Mouse (Mus musculus) cerebellum, postnatal 4 days (tissue): Measurements from ENCODE around the gene Gm5134.
"Not testable (repeated sequence)": the region's sequence is repeated elsewhere in the genome, so short reads cannot be mapped to it uniquely, and the experiment has no call there.

Experiments used
- DNase-seq, 2 experiments: peaks; one replicate each; pipeline ENCODE4 v3.0.0; 2022; ENCODE audit warnings: low spot score in 2 of 2, mixed read lengths in 1 of 2

Gm5134 gene

GRCm38 (mm10) chr10:75994531-75995210, 40.4 kb downstream of the Gm5134 start:
- DNase-seq = not testable (repeated sequence)

- no peak for DNase-seq
Observed at GRCm38 (mm10) chr10:75995463-75995862, 41.1 kb downstream of the Gm5134 start.

GRCm38 (mm10) chr10:75996315-75996714, 42.0 kb downstream of the Gm5134 start:
- DNase-seq = no peak

GRCm38 (mm10) chr10:76001160-76001559, 46.8 kb downstream of the Gm5134 start:
- DNase-seq = no peak

- DNase-seq = peak in 1 of 2 experiments; percentile 51
Observed at GRCm38 (mm10) chr10:76002101-76002521, 47.8 kb downstream of the Gm5134 start.

- no peak for DNase-seq
Observed at GRCm38 (mm10) chr10:76002615-76003014, 48.3 kb downstream of the Gm5134 start.

- no peak for DNase-seq
Observed at GRCm38 (mm10) chr10:76003221-76003620, 48.9 kb downstream of the Gm5134 start.

- DNase-seq = no peak
Observed at GRCm38 (mm10) chr10:76006385-76006784, 52.1 kb downstream of the Gm5134 start.

GRCm38 (mm10) chr10:76009812-76010211, 55.5 kb downstream of the Gm5134 start:
- no peak for DNase-seq

GRCm38 (mm10) chr10:76012922-76013321, 58.6 kb downstream of the Gm5134 start:
- DNase-seq = no peak

- DNase-seq = no peak
Observed at GRCm38 (mm10) chr10:76016886-76017285, 62.6 kb downstream of the Gm5134 start.

- DNase-seq = no peak
Observed at GRCm38 (mm10) chr10:76021728-76022127, 67.4 kb downstream of the Gm5134 start.

- no peak for DNase-seq
Observed at GRCm38 (mm10) chr10:76023921-76024320, 69.6 kb downstream of the Gm5134 start.

GRCm38 (mm10) chr10:76025470-76026190, 71.3 kb downstream of the Gm5134 start:
- DNase-seq = no peak

GRCm38 (mm10) chr10:76027127-76028015, 73.1 kb downstream of the Gm5134 start:
- no peak for DNase-seq

- DNase-seq = no peak
Observed at GRCm38 (mm10) chr10:76028016-76028366, 73.7 kb downstream of the Gm5134 start.

GRCm38 (mm10) chr10:76028396-76028795, 74.1 kb downstream of the Gm5134 start:
- no peak for DNase-seq

- no peak for DNase-seq
Observed at GRCm38 (mm10) chr10:76029276-76029675, 75.0 kb downstream of the Gm5134 start.

- no peak for DNase-seq
Observed at GRCm38 (mm10) chr10:76030496-76030895, 76.2 kb downstream of the Gm5134 start.

- DNase-seq = no peak
Observed at GRCm38 (mm10) chr10:76031511-76032401, 77.4 kb downstream of the Gm5134 start.

GRCm38 (mm10) chr10:76032402-76033118, 78.2 kb downstream of the Gm5134 start, which contains the start of gene Zfp280b:
Gene Zfp280b, plus strand, starts transcription at chr10:76032650.
- peak; percentile 94 to 97 for DNase-seq
